Mouse (Mus musculus) thymus, adult 2 months (tissue): Measurements from ENCODE around the gene Fbxl15. TPM values are rescaled to one million over a fixed set of nuclear protein-coding genes. Genes with fewer than 3 reads are reported as not detected.

Experiments
- DNase-seq: peaks from one replicate; pipeline ENCODE4 v3.0.0; 2021
- H3K27ac ChIP-seq: fragments of 200-500 bp; 2 replicates; pipeline ENCODE4 v1.5.1; 2012; ENCODE audit warnings: low read length, control low read depth; ENCODE audit not compliant: control insufficient read depth, insufficient read depth
- H3K27me3 ChIP-seq: fragments of 200-500 bp; 2 replicates; pipeline ENCODE4 v1.6.1; 2012; ENCODE audit warnings: mild to moderate bottlenecking, low read length, moderate library complexity, mixed read lengths; ENCODE audit not compliant: control insufficient read depth, insufficient read depth
- H3K36me3 ChIP-seq: fragments of 200-500 bp; 2 replicates; pipeline ENCODE4 v1.6.1; 2012; ENCODE audit warnings: mild to moderate bottlenecking, low read length, moderate library complexity; ENCODE audit not compliant: control insufficient read depth, insufficient read depth
- H3K4me1 ChIP-seq: fragments of 200-500 bp; replicated peaks from 2 replicates; pipeline ENCODE4 v1.6.1; 2012; ENCODE audit warnings: low read length; ENCODE audit not compliant: control insufficient read depth, insufficient read depth
- H3K4me3 ChIP-seq: fragments of 200-500 bp; 2 replicates; pipeline ENCODE4 v1.5.1; 2012; ENCODE audit warnings: mild to moderate bottlenecking, low read length, control low read depth, moderate library complexity; ENCODE audit not compliant: control insufficient read depth, insufficient read depth
- CTCF ChIP-seq: fragments of 200-500 bp; IDR thresholded peaks from 2 replicates; pipeline ENCODE4 v1.5.1; 2012; ENCODE audit warnings: mild to moderate bottlenecking, control low read depth, low read length, moderate library complexity, borderline replicate concordance; ENCODE audit not compliant: control insufficient read depth, poor library complexity, insufficient read depth; ENCODE audit errors: extremely low read depth
- POLR2A ChIP-seq: fragments of 200-500 bp; IDR thresholded peaks from 2 replicates; pipeline ENCODE4 v1.6.1; 2012; ENCODE audit warnings: mild to moderate bottlenecking, low read length, control low read depth, moderate library complexity; ENCODE audit not compliant: control insufficient read depth, poor library complexity, insufficient read depth; ENCODE audit errors: extremely low read depth
- WGBS: fragments of 180-500 bp; shearing (Covaris S2); methylation state at CpG from one replicate; pipeline ENCODE4 v1.1.7; 2018; 5-methylcytosine and 5-hydroxymethylcytosine counted together
- polyA plus RNA-seq: library from polyadenylated mRNA; depleted of rRNA; stranded (reverse); fragments of >200 nt; gene quantifications from 2 replicates; pipeline ENCODE4 v1.2.3, GENCODE M21; 2012

The Fbxl15 gene
- polyA plus RNA-seq, 1 experiment = 15.2 TPM

DNA sequence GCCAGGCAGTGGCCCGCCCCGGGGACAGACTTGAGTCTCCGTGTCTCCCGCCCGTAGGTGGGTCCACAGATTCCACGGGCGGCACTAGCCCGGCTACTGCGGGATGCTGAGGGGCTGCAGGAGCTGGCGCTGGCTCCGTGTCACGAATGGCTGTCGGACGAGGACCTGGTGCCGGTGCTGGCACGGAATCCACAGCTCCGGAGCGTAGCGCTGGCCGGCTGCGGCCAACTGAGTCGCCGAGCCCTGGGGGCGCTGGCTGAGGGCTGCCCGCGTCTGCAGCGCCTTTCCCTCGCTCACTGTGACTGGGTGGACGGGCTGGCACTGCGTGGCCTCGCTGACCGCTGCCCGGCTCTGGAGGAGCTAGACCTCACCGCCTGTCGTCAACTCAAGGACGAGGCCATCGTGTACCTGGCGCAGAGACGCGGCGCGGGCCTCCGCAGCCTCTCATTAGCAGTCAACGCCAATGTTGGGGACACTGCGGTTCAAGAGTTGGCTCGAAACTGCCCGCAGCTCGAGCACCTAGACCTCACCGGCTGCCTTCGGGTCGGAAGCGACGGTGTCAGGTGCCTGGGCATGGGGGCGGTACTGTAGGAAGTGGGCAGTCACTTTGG is 1.2 kb downstream of the Fbxl15 start:
- Histone ChIP-seq H3K4me3 (peak overlapping the region; percentile 77), H3K36me3 (no peaks in the 10 kb centered on the region), H3K27ac (no peak overlapping the region), H3K27me3 (no peaks in the 10 kb centered on the region; the same call in 1 of the 2 replicates), H3K4me1 (peaks cover 21% of the 10 kb centered on the region)
- 2% methylated on average over 54 of the region's 54 CpGs for WGBS
- no peak for TF ChIP-seq POLR2A
- no peak for TF ChIP-seq CTCF
- no peak for DNase-seq

DNA sequence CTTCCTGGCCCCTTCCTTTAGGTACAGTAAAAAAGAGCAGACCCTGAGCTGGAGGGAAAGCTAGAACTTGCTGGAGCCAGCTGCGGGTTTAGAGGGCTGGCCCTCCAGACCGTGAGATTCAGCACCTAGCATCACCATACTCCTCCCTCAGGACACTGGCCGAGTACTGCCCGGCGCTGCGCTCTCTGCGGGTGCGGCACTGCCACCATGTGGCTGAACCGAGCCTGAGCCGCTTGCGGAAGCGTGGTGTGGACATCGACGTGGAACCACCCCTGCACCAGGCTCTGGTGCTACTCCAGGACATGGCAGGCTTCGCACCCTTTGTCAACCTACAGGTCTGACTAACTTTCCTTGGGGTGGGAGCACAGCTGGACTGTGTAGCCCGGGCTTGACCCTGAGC is 2.0 kb downstream of the Fbxl15 start:
- H3K27ac ChIP-seq = no peak overlapping the region
- peaks cover 21% of the 10 kb centered on the region for H3K4me1 ChIP-seq
- H3K4me3 ChIP-seq = no peak overlapping the region
- no peaks in the 10 kb centered on the region; the same call in 1 of the 2 replicates for H3K27me3 ChIP-seq
- H3K36me3 ChIP-seq = no peaks in the 10 kb centered on the region
- 18% methylated on average over 16 of the region's 16 CpGs for WGBS
- TF ChIP-seq POLR2A = no peak
- TF ChIP-seq CTCF = peak; percentile 78; the same call in 1 of the 2 replicates
- peak; percentile 52 for DNase-seq

DNA sequence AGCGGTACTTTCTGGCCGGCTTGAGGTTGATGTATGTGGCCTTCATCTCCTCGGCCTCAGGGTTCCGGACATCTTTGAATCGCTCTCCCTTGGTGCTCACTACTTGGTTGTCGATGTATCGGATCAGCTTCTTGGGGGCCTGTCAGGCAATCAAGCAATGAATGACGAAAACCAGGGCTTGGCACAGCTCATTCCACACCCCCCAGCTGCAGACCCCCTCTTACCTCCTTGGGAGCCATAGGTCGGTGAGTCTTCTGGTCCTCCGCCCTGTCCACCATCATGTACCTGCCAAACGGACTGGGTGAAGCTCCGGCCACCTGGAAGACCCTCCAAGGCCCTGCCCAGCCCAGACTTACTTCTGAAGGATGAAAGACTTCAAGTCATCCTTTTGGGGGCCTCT is 2.7 kb downstream of the Fbxl15 start:
- TF ChIP-seq CTCF (no peak), POLR2A (no peak)
- Histone ChIP-seq H3K36me3 (no peaks in the 10 kb centered on the region), H3K4me1 (peaks cover 21% of the 10 kb centered on the region), H3K27me3 (no peaks in the 10 kb centered on the region; the same call in 1 of the 2 replicates), H3K4me3 (no peak overlapping the region), H3K27ac (no peak overlapping the region)
- 98% methylated on average over 12 of the region's 12 CpGs for WGBS
- no peak for DNase-seq

GRCm38 (mm10) chr19:46331326-46331725 is 3.3 kb downstream of the Fbxl15 start:
- no peak overlapping the region for H3K4me3 ChIP-seq
- no peaks in the 10 kb centered on the region; the same call in 1 of the 2 replicates for H3K27me3 ChIP-seq
- DNase-seq = no peak
- TF ChIP-seq POLR2A = no peak
- TF ChIP-seq CTCF = no peak
- H3K4me1 ChIP-seq = peaks cover 21% of the 10 kb centered on the region
- 95% methylated on average over 14 of the region's 14 CpGs for WGBS
- no peak overlapping the region for H3K27ac ChIP-seq
- H3K36me3 ChIP-seq = no peaks in the 10 kb centered on the region

DNA sequence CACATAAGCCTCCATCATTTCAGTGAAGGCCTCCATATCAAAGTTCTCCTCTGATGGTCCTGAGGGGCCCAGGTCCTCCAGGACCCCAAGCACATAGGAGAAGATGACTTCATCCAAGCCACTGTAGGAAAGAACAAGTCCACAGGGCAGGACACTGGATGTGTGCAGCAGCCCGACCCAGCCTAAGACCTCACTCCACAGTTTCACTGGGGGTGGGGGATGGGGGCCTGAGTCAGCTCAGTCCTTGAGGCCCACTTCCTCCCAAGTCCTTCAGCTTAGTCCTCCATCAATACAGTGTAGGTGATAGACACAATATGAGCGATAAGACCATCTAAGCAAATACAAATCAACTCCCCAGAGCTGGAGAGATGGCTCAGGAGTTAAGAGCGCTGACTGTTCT is 4.0 kb downstream of the Fbxl15 start:
- Histone ChIP-seq H3K27me3 (no peaks in the 10 kb centered on the region; the same call in 1 of the 2 replicates), H3K27ac (no peak overlapping the region), H3K36me3 (no peaks in the 10 kb centered on the region), H3K4me1 (peaks cover 17% of the 10 kb centered on the region), H3K4me3 (no peak overlapping the region)
- TF ChIP-seq CTCF (no peak), POLR2A (no peak)
- WGBS = 87% methylated on average over 3 of the region's 3 CpGs
- no peak for DNase-seq

- peaks cover 15% of the 10 kb centered on the region for H3K4me1 ChIP-seq
- no peaks in the 10 kb centered on the region for H3K36me3 ChIP-seq
- no peak overlapping the region for H3K4me3 ChIP-seq
- H3K27ac ChIP-seq = no peak overlapping the region
- DNase-seq = no peak
- no peak for TF ChIP-seq CTCF
- no peak for TF ChIP-seq POLR2A
- H3K27me3 ChIP-seq = no peaks in the 10 kb centered on the region; the same call in 1 of the 2 replicates
- WGBS = 95% methylated on average over 7 of the region's 7 CpGs
Measured at GRCm38 (mm10) chr19:46332721-46333339, 4.8 kb downstream of the Fbxl15 start.
